Mouse (Mus musculus) heart, embryonic 16.5 days (tissue): ENCODE data around the gene Zbtb8os. TPM values are rescaled to one million over a fixed set of nuclear protein-coding genes. Genes with fewer than 3 reads are reported as not detected.

ENCODE experiments used
- polyA plus RNA-seq: library from polyadenylated mRNA; unstranded; fragments of >200 nt; fragmentation: Nextera tagmentation; extraction: Ambion mirVana; gene quantifications from 2 replicates; pipeline ENCODE4 v1.2.1, GENCODE M21; 2015

The Zbtb8os gene
- polyA plus RNA-seq, 1 experiment from 2014 or later = 41.7 TPM

Other genes with a start within 250 kb of the Zbtb8os start
- gene Tmem54, start 230.1 kb upstream of the Zbtb8os start, polyA plus RNA-seq = 0.96 and 1.7 TPM in 2 replicates
- gene Hpca, start 213.7 kb upstream of the Zbtb8os start, polyA plus RNA-seq = 0.60 and 0.88 TPM in 2 replicates
- gene Fndc5, start 198.7 kb upstream of the Zbtb8os start, polyA plus RNA-seq = 9.2 and 10.9 TPM in 2 replicates
- gene S100pbp, start 146.0 kb upstream of the Zbtb8os start, polyA plus RNA-seq = 10.9 and 11.8 TPM in 2 replicates
- gene Yars, start 145.9 kb upstream of the Zbtb8os start, polyA plus RNA-seq = 45.9 and 53.3 TPM in 2 replicates
- 2.2 and 2.3 TPM in 2 replicates for gene C77080, start 74.3 kb upstream of the Zbtb8os start, polyA plus RNA-seq
- 1.8 and 1.9 TPM in 2 replicates for gene Sync, start 48.1 kb upstream of the Zbtb8os start, polyA plus RNA-seq
- 259 and 291 TPM in 2 replicates for gene Rbbp4, start 325 bp upstream of the Zbtb8os start, polyA plus RNA-seq
- 10.1 and 11.3 TPM in 2 replicates for gene Zbtb8a, start 42.4 kb downstream of the Zbtb8os start, polyA plus RNA-seq
- 6.3 and 7.2 TPM in 2 replicates for gene Zbtb8b, start 105.2 kb downstream of the Zbtb8os start, polyA plus RNA-seq
- 25.0 and 26.2 TPM in 2 replicates for gene Bsdc1, start 125.9 kb downstream of the Zbtb8os start, polyA plus RNA-seq
- gene Tssk3, start 155.3 kb downstream of the Zbtb8os start, polyA plus RNA-seq = not detected in 2 replicates
- not detected in 2 replicates for gene Fam229a, start 155.5 kb downstream of the Zbtb8os start, polyA plus RNA-seq
- 262 and 287 TPM in 2 replicates for gene Marcksl1, start 177.9 kb downstream of the Zbtb8os start, polyA plus RNA-seq
- 123 and 139 TPM in 2 replicates for gene Hdac1, start 207.0 kb downstream of the Zbtb8os start, polyA plus RNA-seq
- 45.9 and 121 TPM in 2 replicates for gene Lck, start 237.9 kb downstream of the Zbtb8os start, polyA plus RNA-seq
- 5.1 and 5.7 TPM in 2 replicates for gene Fam167b, start 242.9 kb downstream of the Zbtb8os start, polyA plus RNA-seq